Mouse (Mus musculus) heart, postnatal 0 days (tissue): ENCODE results near the gene Ikzf5.

Experiments used
- CTCF ChIP-seq: IDR thresholded peaks from 2 replicates; pipeline ENCODE4 v1.5.1; 2016; ENCODE audit warnings: antibody characterized with exemption, control low read depth, low read depth
- EP300 ChIP-seq: IDR thresholded peaks from 2 replicates; pipeline ENCODE4 v1.6.1; 2016; ENCODE audit warnings: antibody characterized with exemption, low read depth

- TF ChIP-seq CTCF (no peak), EP300 (no peak)
Observed at GRCm38 (mm10) chr7:131456714-131457113, 46.4 kb upstream of the Ikzf5 start.
